Mouse (Mus musculus): ENCODE results near the gene Ing4. TPM values are rescaled to one million over a fixed set of nuclear protein-coding genes. Genes with fewer than 3 reads are reported as not detected.

Ing4 gene
- polyA plus RNA-seq (2015; fragmentation: Nextera tagmentation; extraction: Ambion mirVana) = 78.2 and 91.2 TPM in 2 replicates

- Histone ChIP-seq H3K27ac (replicated peaks) (peak within 1 kb of the TSS; percentile 72), H3K9ac (peak within 1 kb of the TSS; percentile 85), H3K4me2 (peak within 1 kb of the TSS; percentile 87), H3K27me3 (replicated peaks) (no peaks in the 10 kb centered on the region), H3K4me1 (peaks cover 15% of the 10 kb centered on the region), H3K36me3 (peaks cover 52% of the 10 kb centered on the region), H3K4me3 (peak within 1 kb of the TSS; percentile 82), H3K9me3 (no peaks in the 10 kb centered on the region)
- peak; percentile 93 for ATAC-seq (ENCODE audit: extremely low read depth, insufficient number of reproducible peaks, low FRiP score, low TSS enrichment)
- under 1% methylated on average over 26 of the region's 26 CpGs for WGBS
Measured at GRCm38 (mm10) chr6:125039533-125040153, at the start of gene Ing4. TSS of gene Ing4 (plus strand) at chr6:125039760.

DNA sequence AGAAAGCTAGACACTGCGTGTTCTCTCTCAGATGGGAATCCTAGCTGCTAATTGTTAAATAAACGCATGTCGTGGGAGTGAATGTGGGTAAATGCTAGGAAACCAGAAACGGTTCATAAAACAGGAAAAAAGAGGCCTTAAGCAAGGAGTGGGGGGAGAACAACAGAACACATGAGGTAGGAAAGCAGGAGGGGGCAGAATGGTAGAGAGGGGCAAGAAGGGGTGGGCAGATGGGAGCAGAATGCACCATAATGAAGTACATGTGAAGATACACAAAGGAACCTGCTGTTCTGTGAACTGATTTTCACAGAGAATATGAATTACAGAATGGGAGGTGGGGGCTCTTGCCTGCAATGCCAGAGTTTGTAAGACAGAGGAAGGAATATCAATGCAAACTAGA is 47.3 kb upstream of the Ing4 start:
- Histone ChIP-seq H3K36me3 (no peaks in the 10 kb centered on the region), H3K4me3 (no peak overlapping the region), H3K9ac (no peak overlapping the region), H3K4me1 (peaks cover 10% of the 10 kb centered on the region), H3K27me3 (replicated peaks) (peaks cover 60% of the 10 kb centered on the region), H3K9me3 (peaks cover 5% of the 10 kb centered on the region; the same call in 1 of the 2 replicates), H3K4me2 (no peak overlapping the region), H3K27ac (replicated peaks) (no peak overlapping the region)
- no peak for ATAC-seq (ENCODE audit: extremely low read depth, insufficient number of reproducible peaks, low FRiP score, low TSS enrichment)
- WGBS = 64% methylated on average over 4 of the region's 4 CpGs

DNA sequence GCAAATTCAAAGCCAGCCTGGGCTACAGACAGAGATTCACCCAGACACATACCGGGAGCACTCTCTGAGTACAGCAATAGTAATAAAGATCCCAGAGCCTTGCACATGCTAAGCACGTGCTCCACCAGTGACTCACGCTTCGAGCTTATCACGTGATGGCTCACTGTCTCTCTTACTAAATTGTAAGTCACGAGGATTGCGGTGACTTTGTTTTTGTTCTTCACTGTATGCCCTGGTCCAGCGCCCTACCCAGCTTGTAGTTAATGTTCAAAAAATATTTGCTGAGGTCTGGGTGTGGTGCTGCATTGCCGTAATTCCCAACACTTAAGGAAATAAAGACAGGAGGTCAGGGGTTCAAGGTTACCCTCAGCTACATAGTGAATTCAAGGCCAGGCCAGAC is 46.2 kb upstream of the Ing4 start:
- H3K4me1 ChIP-seq = peaks cover 21% of the 10 kb centered on the region
- H3K4me3 ChIP-seq = no peak overlapping the region

GRCm38 (mm10) chr6:124993876-124994275 is 45.7 kb upstream of the Ing4 start:
- 11% methylated on average over 11 of the region's 11 CpGs for WGBS
- Histone ChIP-seq H3K9ac (peak overlapping the region; percentile 48; the same call in 1 of the 2 replicates), H3K4me2 (no peak overlapping the region), H3K4me1 (peaks cover 25% of the 10 kb centered on the region), H3K9me3 (peaks cover 5% of the 10 kb centered on the region; the same call in 1 of the 2 replicates), H3K4me3 (no peak overlapping the region), H3K36me3 (no peaks in the 10 kb centered on the region), H3K27ac (replicated peaks) (no peak overlapping the region), H3K27me3 (replicated peaks) (peaks cover 72% of the 10 kb centered on the region)
- no peak for ATAC-seq (ENCODE audit: extremely low read depth, insufficient number of reproducible peaks, low FRiP score, low TSS enrichment)

More for the DNA sequence above, 46.2 kb upstream of the Ing4 start:
- WGBS = 71% methylated on average over 9 of the region's 9 CpGs
- Histone ChIP-seq H3K27ac (replicated peaks) (no peak overlapping the region), H3K9ac (no peak overlapping the region), H3K27me3 (replicated peaks) (peaks cover 69% of the 10 kb centered on the region), H3K9me3 (peaks cover 5% of the 10 kb centered on the region; the same call in 1 of the 2 replicates), H3K36me3 (no peaks in the 10 kb centered on the region), H3K4me2 (no peak overlapping the region)
- ATAC-seq (ENCODE audit: extremely low read depth, insufficient number of reproducible peaks, low FRiP score, low TSS enrichment) = no peak

GRCm38 (mm10) chr6:124995246-124995645 is 44.3 kb upstream of the Ing4 start:
- Histone ChIP-seq H3K4me2 (no peak overlapping the region), H3K9ac (no peak overlapping the region), H3K4me1 (peaks cover 25% of the 10 kb centered on the region), H3K27me3 (replicated peaks) (peaks cover 85% of the 10 kb centered on the region), H3K27ac (replicated peaks) (no peak overlapping the region), H3K9me3 (no peaks in the 10 kb centered on the region), H3K4me3 (no peak overlapping the region), H3K36me3 (no peaks in the 10 kb centered on the region)
- no peak for ATAC-seq (ENCODE audit: extremely low read depth, insufficient number of reproducible peaks, low FRiP score, low TSS enrichment)
- 72% methylated on average over 7 of the region's 7 CpGs for WGBS

GRCm38 (mm10) chr6:124995831-124996403 is 43.6 kb upstream of the Ing4 start:
- WGBS = 45% methylated on average over 8 of the region's 8 CpGs
- H3K9me3 ChIP-seq = no peaks in the 10 kb centered on the region
- ATAC-seq (ENCODE audit: extremely low read depth, insufficient number of reproducible peaks, low FRiP score, low TSS enrichment) = no peak
- H3K36me3 ChIP-seq = no peaks in the 10 kb centered on the region
- no peak overlapping the region for H3K27ac ChIP-seq (replicated peaks)
- peak overlapping the region; percentile 81; the same call in 1 of the 2 replicates for H3K9ac ChIP-seq
- peak overlapping the region; percentile 98 for H3K4me2 ChIP-seq
- H3K4me1 ChIP-seq = peaks cover 25% of the 10 kb centered on the region
- H3K4me3 ChIP-seq = no peak overlapping the region
- H3K27me3 ChIP-seq (replicated peaks) = peaks cover 92% of the 10 kb centered on the region

- 1% methylated on average over 57 of the region's 78 CpGs for WGBS
- peaks cover 98% of the 10 kb centered on the region for H3K27me3 ChIP-seq (replicated peaks)
- peak within 1 kb of the TSS; percentile 63 for H3K4me3 ChIP-seq
- no peaks in the 10 kb centered on the region for H3K36me3 ChIP-seq
- H3K4me2 ChIP-seq = peak within 1 kb of the TSS; percentile 98
- ATAC-seq (ENCODE audit: extremely low read depth, insufficient number of reproducible peaks, low FRiP score, low TSS enrichment) = peak; percentile 39; the same call in 1 of the 2 replicates
- peaks cover 25% of the 10 kb centered on the region for H3K4me1 ChIP-seq
- H3K9me3 ChIP-seq = no peaks in the 10 kb centered on the region
- peak within 1 kb of the TSS; percentile 81 for H3K9ac ChIP-seq
- no peak within 1 kb of the TSS for H3K27ac ChIP-seq (replicated peaks)
Measured at GRCm38 (mm10) chr6:124996551-124997501, 42.7 kb upstream of the Ing4 start, which contains the start of gene Pianp. TSS of gene Pianp (plus strand) at chr6:124996694.

GRCm38 (mm10) chr6:124998066-124998465 is 41.5 kb upstream of the Ing4 start:
- peak overlapping the region; percentile 98; the same call in 1 of the 2 replicates for H3K4me2 ChIP-seq
- no peak overlapping the region for H3K27ac ChIP-seq (replicated peaks)
- no peak overlapping the region for H3K9ac ChIP-seq
- no peaks in the 10 kb centered on the region for H3K36me3 ChIP-seq
- 3% methylated on average over 8 of the region's 8 CpGs for WGBS
- peaks cover 25% of the 10 kb centered on the region for H3K4me1 ChIP-seq
- no peak overlapping the region for H3K4me3 ChIP-seq
- H3K9me3 ChIP-seq = no peaks in the 10 kb centered on the region
- peaks cover 100% of the 10 kb centered on the region for H3K27me3 ChIP-seq (replicated peaks)
- ATAC-seq (ENCODE audit: extremely low read depth, insufficient number of reproducible peaks, low FRiP score, low TSS enrichment) = no peak

DNA sequence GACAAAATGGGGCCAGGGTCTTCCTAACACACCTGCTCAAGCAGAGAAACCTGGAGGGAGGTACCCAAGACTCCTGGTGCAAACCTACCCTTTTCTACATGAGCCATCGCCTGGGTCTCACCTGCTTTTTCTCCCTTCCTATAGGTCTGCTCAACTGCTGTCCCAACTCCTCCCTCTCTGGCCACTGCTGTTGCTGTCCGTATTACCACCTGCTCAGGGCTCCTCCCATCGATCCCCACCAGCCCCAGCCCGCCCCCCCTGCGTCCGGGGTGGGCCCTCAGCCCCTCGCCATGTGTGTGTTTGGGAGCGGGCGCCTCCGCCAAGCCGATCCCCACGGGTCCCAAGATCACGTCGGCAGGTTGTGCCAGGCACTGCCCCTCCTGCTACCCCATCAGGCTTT is 40.5 kb upstream of the Ing4 start:
- Histone ChIP-seq H3K4me3 (no peak overlapping the region), H3K27ac (replicated peaks) (no peak overlapping the region), H3K36me3 (no peaks in the 10 kb centered on the region), H3K4me2 (no peak overlapping the region), H3K27me3 (replicated peaks) (peaks cover 99% of the 10 kb centered on the region), H3K9ac (no peak overlapping the region), H3K4me1 (peaks cover 29% of the 10 kb centered on the region), H3K9me3 (no peaks in the 10 kb centered on the region)
- no peak for ATAC-seq (ENCODE audit: extremely low read depth, insufficient number of reproducible peaks, low FRiP score, low TSS enrichment)
- 39% methylated on average over 14 of the region's 14 CpGs for WGBS

DNA sequence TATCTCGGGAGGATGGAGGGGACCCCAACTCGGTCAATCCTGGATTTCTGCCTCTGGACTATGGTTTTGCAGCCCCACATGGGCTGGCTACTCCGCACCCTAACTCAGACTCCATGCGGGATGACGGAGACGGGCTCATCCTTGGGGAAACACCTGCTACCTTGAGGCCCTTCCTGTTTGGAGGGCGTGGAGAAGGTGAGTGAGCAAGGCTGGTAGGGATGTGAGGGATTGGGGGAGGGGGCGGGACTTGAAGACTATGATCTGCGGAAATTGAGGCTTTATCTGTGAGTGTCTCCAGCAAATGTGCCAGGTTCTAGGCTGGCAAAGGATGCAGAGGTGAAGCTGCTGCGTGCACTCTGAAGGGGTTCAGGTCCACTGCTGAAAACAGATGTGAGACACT is 40.0 kb upstream of the Ing4 start:
- Histone ChIP-seq H3K36me3 (no peaks in the 10 kb centered on the region), H3K27ac (replicated peaks) (no peak overlapping the region), H3K9me3 (no peaks in the 10 kb centered on the region), H3K4me3 (no peak overlapping the region), H3K4me2 (no peak overlapping the region), H3K4me1 (peaks cover 34% of the 10 kb centered on the region), H3K27me3 (replicated peaks) (peaks cover 99% of the 10 kb centered on the region), H3K9ac (no peak overlapping the region)
- ATAC-seq (ENCODE audit: extremely low read depth, insufficient number of reproducible peaks, low FRiP score, low TSS enrichment) = no peak
- WGBS = 23% methylated on average over 10 of the region's 10 CpGs

- Histone ChIP-seq H3K4me1 (peaks cover 23% of the 10 kb centered on the region), H3K9ac (peak overlapping the region; percentile 47), H3K36me3 (no peaks in the 10 kb centered on the region), H3K9me3 (no peaks in the 10 kb centered on the region), H3K27me3 (replicated peaks) (peaks cover 60% of the 10 kb centered on the region), H3K4me3 (peak overlapping the region; percentile 13; the same call in 1 of the 2 replicates), H3K4me2 (peak overlapping the region; percentile 44), H3K27ac (replicated peaks) (no peak overlapping the region)
- no peak for ATAC-seq (ENCODE audit: extremely low read depth, insufficient number of reproducible peaks, low FRiP score, low TSS enrichment)
- WGBS = 23% methylated on average over 3 of the region's 3 CpGs
Measured at GRCm38 (mm10) chr6:125003706-125004105, 35.9 kb upstream of the Ing4 start.

Data from heart, embryonic 13.5 days (tissue).